Mouse (Mus musculus) stomach, postnatal 0 days (tissue): ENCODE measurements at regions not wholly inside any gene's neighbourhood (a gene's known extent, or its start where the extent isn't known, plus 50 kb on each side); places are given as distances from the start of the nearest gene placed in this dataset.

ENCODE experiments used
- CTCF ChIP-seq: IDR thresholded peaks from 2 replicates; pipeline ENCODE4 v1.5.1; 2016; ENCODE audit warnings: antibody characterized with exemption, low read depth, mild to moderate bottlenecking, moderate library complexity
- EP300 ChIP-seq: optimal IDR thresholded peaks from 2 replicates; pipeline ENCODE3; 2016; ENCODE audit warnings: antibody characterized with exemption

GRCm38 (mm10) chr16:39285028-39285744 lies 392.7 kb downstream of the Igsf11 start:
- TF ChIP-seq CTCF (no peak), EP300 (no peak)
